Mouse (Mus musculus) T-helper 17 cell (primary cell): ENCODE measurements around the gene Wnt11.

Experiments used
- in situ Hi-C, 2 experiments: fragments of 300-600 bp; cut with MboI, MseI; formaldehyde crosslinking; loops; 1 replicate in 1 of 2; 2 replicates in 1 of 2; pipeline ENCODE4 v1.15.1; 2025; ENCODE audit warnings: high pct_unique_total_duplicates in 2 of 2

Gene Wnt11

GRCm38 (mm10) chr7:98903884-98904283 lies 69.0 kb downstream of the Wnt11 start:
- in situ Hi-C loops = no loop called here
